Mouse (Mus musculus): ENCODE measurements around the gene Hsd17b11. TPM values are rescaled to one million over a fixed set of nuclear protein-coding genes. Genes with fewer than 3 reads are reported as not detected.
"Not testable (repeated sequence)": the region's sequence is repeated elsewhere in the genome, so short reads cannot be mapped to it uniquely, and the experiment has no call there.

Gene Hsd17b11
- total RNA-seq, 1 experiment from 2014 or later: 54.7 TPM

DNA sequence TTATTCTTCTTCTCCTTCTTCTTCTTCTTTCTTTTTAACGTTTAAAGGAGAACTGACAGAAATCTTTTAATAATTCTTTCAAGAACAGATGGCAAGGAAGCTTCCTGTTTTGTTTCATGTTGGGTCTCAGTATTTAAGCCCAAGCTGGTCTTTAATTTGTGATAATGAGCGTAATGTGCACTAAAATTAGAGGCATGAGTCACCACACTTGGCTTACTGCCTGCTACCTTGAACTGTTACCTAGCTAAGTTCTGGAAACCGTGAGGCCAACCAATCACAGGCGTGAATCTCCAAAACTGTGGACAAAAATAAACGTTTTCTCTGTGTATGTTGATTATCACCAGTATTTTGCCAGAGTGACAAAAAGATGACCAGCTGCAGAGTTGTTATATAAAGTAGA lies 23.0 kb downstream of the Hsd17b11 start:
- no peak for ATAC-seq (replicated peaks; ENCODE audit: low read depth, poor library complexity, severe bottlenecking)

DNA sequence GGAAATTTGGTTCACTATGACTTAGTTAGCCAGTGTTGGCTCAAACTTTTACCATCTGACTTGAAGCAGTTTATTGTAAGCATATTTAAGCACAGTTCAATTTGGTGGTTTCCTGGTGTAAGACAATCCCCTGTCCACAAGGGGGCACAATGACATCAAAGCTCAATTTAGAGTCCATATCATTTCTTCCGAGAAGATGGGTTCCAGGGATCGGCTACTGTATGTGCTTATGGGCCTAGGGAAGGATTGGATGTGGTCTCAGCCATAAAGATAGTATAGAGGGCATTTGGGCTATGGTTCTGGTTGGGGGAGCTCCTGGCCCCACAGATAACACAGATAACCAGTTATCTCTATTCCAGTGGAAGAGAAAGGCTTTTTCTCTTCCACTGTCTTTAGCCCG lies 26.5 kb downstream of the Hsd17b11 start:
- peak; percentile 50 for ATAC-seq (replicated peaks; ENCODE audit: low read depth, poor library complexity, severe bottlenecking)

DNA sequence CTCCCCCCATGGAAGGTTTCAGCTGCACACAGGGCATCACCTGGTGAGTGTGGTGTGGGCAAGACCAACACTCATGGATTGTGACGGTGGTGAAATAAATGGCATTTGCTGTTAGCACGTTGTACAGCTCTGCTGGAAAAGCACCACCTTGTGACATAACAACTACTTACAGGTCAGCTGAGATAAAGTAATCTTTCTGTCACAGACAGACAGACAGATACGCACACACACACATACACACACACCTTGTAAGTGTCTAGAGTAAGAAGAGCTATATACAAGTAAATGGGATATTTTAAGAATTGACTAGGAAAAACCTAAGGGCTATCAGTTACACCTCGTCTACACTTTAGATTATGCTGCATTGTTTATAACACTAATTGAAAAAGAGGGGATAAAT lies 27.1 kb downstream of the Hsd17b11 start:
- peak; percentile 35; the same call in 1 of the 2 replicates for ATAC-seq (replicated peaks; ENCODE audit: low read depth, poor library complexity, severe bottlenecking)

DNA sequence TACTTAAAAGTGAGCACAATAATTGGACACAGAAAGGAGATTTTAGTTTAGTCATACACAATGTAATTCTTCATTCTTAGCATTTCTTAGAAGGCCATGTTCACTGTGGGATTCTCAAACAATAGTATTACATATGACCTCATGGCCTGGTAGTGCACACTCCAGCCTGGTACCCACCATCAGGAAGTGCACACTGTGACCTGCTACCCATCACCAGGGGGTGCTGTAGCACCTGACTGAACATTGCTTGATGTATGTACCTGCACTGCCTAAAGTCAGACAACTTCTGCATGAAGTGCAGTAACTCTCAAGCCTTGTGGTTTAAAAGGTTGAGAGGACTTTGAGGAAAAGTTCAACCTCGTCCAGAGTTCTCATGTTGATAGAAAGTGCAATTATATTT lies 28.1 kb downstream of the Hsd17b11 start:
- peak; percentile 75; the same call in 1 of the 2 replicates for ATAC-seq (replicated peaks; ENCODE audit: low read depth, poor library complexity, severe bottlenecking)

DNA sequence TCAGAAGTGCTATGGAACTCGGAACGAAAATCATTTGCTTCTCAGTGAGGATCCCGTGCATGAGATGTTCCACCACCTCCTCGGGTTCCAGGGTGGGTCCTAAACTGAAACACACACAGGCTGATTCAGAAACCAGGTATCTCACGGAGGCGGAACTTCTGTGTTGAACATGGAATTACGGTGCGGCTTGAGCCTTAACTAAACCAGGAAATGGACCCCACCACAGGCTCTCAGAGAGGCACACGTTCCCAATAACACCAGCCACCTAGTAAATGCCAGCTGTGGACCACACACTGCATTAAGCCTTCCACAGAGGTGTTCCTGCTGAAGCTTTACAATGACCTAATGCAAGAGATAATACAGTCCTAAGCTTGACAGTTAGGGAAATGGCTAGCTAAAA lies 28.9 kb downstream of the Hsd17b11 start:
- no peak for ATAC-seq (replicated peaks; ENCODE audit: low read depth, poor library complexity, severe bottlenecking)

DNA sequence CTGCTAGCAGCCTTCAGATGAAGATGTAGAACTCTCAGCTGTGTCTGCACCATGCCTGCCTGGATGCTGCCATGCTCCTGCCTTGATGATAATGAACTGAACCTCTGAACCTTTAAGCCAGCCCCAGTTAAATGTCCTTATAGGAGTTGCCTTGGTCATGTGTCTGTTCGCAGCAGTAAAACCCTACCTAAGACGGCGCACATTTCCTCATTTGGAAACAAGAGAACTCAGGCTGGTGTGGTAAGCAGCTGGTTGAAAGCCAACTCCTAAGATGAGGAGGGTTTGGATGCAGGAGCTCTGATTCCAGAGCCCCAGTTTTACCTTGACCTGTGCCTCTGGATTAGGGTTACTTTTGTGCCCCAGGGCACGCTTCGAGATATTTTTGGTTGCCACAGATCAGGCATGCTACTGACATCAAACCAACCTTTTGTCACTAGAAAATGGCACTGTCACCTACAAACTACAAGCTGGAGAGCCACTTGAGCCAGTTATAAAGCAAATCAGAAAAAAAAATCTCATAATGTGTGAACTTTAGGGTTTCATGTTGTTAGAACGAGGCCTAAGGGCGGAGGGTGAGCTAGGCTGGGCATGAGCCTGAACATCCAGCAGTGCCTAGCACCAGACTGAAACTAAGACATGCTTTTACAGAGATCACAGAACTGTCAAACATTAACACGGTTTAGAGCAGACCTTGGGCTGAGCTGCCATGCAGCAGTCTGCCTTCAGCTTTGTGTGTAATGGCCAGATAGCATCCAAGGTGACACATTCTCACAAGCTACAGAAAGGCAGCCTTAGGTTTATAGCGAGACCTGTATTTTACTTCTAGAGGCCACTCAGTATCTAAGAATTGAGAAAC lies 40.8 kb downstream of the Hsd17b11 start:
- ATAC-seq (replicated peaks; ENCODE audit: low read depth, poor library complexity, severe bottlenecking): no peak

DNA sequence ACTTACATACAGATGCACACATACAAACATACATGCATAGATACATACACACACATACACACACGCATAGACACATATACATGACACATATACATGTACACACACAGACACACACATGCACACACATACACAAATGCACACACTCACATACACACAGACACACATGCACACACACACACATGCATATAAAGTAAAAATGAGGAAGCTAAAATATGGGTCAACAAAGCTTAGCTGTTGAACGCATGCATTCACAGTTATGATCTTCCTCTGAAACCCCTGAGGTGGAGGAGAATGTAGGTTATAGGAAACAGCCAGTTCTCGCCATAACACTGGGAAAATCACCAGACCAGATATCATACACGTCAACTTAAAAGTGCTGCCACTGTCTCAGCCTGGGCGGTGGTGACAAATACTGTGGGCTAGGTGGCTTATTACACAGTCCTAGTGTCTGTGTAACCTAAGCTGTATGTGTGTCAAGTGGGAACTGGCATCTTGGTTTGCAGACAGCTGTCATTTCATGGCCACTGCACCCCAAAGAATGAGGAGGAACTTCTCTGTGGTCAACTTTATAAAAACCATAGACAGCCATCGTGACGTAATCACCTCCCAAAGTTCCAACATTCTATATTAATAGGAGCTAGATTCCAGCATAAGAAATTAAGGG lies 43.7 kb downstream of the Hsd17b11 start:
- ATAC-seq (replicated peaks; ENCODE audit: low read depth, poor library complexity, severe bottlenecking): peak; percentile 44; the same call in 1 of the 2 replicates

DNA sequence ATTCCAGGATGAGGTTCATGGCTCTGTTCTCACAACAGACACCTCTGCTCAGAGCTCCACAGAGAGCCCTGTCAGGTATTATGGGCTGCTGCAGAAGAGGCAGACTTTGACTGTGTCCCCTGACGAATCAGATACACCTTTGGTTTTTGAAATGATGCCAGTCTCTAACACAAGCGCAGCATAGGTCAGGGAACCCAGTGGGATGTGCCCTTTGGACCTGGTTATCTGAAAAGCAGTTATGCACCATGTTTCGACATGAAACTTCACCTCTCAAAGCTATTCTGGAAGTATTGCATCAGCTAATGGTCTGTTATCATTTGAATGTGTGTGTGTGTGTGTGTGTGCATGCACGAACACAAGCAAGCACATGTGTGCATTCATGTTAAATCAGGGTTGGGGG lies 44.4 kb downstream of the Hsd17b11 start, which contains the start of gene Hsd17b13:
Gene Hsd17b13 (minus strand): TSS at position 114 of the 400 bp plus-strand sequence.
- no peak for ATAC-seq (replicated peaks; ENCODE audit: low read depth, poor library complexity, severe bottlenecking)

DNA sequence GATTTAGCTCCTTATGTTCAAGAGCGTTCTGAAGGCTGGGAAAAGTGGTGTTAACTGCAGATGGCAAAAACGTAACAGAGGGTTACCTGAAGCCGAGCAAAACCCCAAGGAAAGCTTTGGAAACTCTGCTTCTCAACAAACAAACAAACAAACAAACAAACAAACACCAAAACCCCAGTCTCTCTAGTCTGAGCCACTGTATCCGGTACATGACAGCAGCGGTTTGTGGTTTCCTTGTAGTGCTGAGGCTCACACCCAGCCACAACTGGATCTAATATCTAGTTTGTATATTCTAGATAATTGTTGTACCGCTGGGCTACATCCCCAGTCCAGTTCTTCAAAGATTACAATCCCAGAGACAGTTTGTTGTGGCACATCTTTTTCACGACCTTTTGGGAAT lies 46.0 kb downstream of the Hsd17b11 start:
- ATAC-seq (replicated peaks; ENCODE audit: low read depth, poor library complexity, severe bottlenecking): peak; percentile 45

DNA sequence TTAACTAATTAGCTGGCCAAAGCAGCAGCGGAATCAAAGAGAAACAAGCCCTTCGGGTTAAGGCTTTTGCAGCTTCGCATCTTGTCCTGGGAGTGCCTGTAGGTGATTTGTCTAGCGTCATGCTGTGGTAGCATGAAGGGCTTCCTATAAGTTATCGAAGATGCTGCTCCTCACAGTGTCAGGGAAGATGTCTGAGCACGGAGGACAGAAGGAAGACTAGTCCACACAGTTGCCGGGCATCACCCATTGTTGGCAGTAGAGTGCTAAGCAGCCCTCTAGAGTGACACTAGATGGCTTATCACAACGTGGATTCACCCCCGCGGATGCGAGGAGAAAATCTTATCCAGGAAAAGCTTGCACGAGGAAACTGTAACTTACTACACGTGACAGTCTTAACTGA lies 48.9 kb downstream of the Hsd17b11 start:
- ATAC-seq (replicated peaks; ENCODE audit: low read depth, poor library complexity, severe bottlenecking): 0 out of 2 replicates have a peak, but pooled peaks have one; percentile 1

DNA sequence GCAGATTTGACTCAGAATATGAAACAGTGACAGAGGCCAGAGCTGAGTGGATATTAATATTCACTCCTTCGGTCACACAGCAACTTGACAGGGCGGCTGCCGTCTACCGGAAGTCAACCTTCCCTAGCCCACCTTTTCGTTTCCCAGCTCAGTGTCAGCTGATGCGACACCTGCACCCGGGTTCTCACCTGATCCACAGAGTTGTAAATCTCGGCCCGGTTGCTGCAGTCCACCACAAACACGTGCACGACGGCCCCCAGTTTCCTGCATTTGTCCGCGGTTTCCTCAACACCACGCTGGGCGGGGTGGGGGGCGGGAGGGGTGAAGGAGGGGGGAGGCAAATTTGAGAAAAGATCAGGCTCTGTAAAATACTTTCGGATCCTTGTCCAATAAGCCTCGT lies 49.3 kb downstream of the Hsd17b11 start:
- peak; percentile 24 for ATAC-seq (replicated peaks; ENCODE audit: low read depth, poor library complexity, severe bottlenecking)

DNA sequence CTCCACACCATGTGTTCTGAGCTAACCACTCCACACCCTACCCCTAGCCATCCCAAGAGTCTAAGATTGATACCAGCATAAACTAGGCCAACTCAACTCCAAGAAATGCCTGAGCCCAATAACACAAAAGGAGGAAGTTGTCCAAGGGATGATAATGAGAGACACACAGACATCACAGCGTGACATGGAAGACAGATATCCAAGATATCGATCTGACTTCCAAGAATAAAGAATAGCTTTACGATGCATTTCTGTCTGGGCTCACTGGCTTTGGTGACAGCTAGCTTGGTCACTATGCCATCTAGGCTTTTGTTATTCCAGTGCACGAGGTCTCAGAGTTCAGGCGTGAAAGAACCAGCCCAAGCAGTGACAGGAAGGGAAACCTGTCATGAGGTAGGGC lies 50.7 kb downstream of the Hsd17b11 start:
- no peak for ATAC-seq (replicated peaks; ENCODE audit: low read depth, poor library complexity, severe bottlenecking)

DNA sequence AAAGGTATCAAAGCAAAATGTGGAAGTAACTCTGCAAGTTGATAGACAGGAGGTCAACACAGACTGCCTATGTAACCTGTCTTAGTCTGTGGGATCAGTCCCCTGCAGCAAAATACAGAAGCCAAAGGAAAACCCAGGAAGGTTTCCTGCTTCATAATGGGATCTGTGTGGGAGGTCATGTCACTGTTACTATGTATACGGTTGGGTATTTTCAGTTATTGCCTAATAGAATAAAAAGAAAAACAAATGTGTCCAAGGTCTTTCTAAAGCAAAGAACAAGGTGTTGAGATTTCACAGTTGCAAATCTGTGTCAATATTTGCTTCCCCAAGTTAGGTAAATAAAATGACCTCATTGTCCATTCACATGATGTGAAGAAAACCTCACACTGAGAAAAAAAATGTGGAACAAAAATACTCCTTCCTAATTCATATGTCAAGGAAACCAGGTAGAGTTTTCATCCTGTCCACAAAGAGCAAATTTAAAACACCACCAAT lies 58.7 kb downstream of the Hsd17b11 start:
- ATAC-seq (replicated peaks; ENCODE audit: low read depth, poor library complexity, severe bottlenecking): no peak

DNA sequence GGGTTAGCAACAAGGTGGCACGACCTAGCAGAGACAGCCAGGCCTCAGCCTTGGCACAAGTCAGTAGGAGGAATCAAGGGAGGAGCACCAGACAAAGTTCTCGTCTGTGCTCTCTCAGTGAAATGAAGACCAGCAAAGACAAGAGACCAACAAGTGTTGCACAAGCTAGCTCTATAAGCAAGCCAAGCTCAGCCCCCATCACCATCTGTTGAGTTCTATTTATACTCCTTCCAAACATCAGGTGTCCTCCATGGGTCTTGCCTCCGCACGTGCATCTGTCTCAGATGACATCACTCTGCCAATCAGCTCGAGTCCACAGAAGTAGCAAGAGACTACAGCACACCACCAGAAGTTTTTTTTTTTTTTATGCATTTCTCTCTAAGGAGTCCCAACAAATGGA lies 67.1 kb downstream of the Hsd17b11 start:
- no peak for ATAC-seq (replicated peaks; ENCODE audit: low read depth, poor library complexity, severe bottlenecking)

DNA sequence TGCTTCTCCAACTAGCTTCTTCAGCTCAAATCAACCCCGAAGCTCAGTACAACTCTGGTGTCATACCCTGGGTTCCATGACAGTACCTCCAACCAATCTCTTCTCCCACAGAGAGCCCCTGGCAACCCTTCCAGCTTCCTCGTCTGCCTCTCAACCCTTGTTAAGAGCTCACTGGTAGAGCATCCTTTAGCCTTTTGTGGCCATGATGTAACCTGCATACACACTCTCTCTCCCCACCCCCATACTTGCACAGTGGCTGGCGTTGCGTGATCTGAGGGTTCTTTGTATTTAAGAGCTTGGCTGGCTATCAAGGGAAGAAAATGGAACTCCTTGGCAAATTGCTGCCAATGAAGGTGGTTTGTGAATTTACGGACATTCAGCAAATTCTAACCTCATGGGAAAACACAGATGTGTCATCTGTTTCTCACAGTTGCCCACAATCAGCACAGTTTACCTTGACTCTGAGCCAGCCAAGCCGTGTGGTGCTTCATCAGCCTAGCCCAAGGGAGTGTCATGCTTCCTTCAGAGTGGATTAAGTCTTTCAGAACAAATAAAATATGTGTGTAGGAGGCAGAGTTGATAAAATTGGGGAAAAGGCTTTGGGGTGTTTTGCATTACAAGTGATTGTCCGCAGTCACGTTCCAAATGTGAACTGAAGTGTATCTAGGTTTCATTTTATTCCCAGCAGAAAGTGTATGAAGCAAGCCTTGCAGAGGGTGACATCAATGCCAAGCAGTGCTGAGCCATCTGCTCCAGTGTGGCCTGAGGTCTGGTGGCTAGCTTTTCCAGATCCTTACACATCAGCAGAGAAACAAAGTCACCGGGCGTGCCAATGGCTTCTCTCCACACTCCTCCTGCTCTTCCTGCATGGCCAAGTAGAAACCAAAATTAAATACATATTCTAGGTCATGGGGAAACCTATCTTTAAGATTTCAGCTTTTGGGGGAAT lies 68.3 kb downstream of the Hsd17b11 start:
- ATAC-seq (replicated peaks; ENCODE audit: low read depth, poor library complexity, severe bottlenecking): no peak

DNA sequence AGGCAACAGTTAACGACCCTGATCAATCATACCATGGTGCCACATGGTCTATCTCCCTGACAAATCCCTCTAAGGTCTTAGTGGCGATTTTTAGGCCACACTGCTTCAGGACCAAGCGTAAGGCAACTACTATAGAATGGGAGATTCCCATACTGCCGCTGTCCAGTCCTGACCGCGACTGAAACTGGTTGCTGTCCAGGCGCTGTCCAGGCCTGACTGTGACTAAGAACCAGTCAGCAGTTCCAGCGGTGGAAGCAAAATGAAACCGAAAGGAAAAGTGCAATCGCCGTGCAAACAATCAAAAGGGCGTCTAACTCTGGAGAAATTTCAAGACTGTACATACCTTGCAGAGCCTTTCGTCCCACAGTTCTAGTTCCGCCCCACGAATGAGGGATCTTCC lies 71.6 kb downstream of the Hsd17b11 start:
- not testable (repeated sequence) for ATAC-seq (replicated peaks; ENCODE audit: low read depth, poor library complexity, severe bottlenecking)

DNA sequence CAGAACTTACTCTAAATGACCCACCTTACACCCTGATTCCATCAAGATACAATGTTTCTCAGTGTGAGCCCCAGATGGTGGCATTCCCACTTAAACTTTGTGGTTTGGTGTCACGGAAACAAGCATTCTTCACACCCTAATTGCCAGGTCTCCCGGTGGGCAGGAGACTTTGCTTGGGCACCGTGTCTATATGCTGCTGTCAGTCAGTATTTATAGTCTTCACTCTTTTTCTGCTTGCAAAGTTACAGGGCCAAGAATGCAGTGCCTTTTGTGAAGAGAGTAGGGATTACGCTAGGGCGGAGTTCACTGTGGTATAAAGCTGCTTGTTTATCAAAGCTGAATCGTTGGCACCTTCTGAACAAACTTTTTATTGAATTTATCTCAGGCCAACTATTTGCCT lies 78.5 kb downstream of the Hsd17b11 start:
- ATAC-seq (replicated peaks; ENCODE audit: low read depth, poor library complexity, severe bottlenecking): no peak

DNA sequence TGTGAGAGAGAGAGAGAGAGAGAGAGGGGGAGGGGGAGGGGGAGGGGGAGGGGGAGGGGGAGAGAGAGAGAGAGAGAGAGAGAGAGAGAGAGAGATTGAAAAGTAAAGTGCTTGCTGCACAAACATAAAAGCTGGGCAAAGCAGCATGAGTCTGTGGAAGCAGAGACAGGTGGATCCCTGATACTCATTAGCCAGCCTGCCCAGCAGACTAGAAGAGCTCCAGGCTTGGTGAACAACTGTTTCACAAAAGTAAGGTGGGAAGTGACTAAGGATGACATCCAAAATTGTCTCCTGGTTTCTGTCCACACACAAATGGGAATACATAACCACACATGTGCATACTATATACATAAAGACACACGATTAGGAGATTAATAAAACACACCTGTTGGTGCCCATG lies 81.9 kb downstream of the Hsd17b11 start:
- ATAC-seq (replicated peaks; ENCODE audit: low read depth, poor library complexity, severe bottlenecking): no peak

Data from common myeloid progenitor, adult 5-6 weeks (primary cell).